Mouse (Mus musculus): Measurements from ENCODE around the gene Zcchc13.

- TF ChIP-seq MAZ (IDR thresholded peaks at IDR 0.05; ENCODE audit: low read depth, low read length) (no peak), CTCF (IDR thresholded peaks at IDR 0.05 in 2 of 3, conservative IDR thresholded peaks at IDR 0.05 in 1 of 3; ENCODE audit: control insufficient read depth in 1 of 3, insufficient read depth in 1 of 3, low read depth in 2 of 3, low read length in 3 of 3, poor library complexity in 1 of 3, severe bottlenecking in 1 of 3) (no peak)
Observed at GRCm38 (mm10) chrX:103673761-103674160, 43.4 kb downstream of the Zcchc13 start.
